Mouse (Mus musculus) liver, adult 2 months (tissue): ENCODE measurements at regions not wholly inside any gene's neighbourhood (a gene's known extent, or its start where the extent isn't known, plus 50 kb on each side); places are given as distances from the start of the nearest gene placed in this dataset.

Source experiments
- CTCF ChIP-seq: fragments of 200-500 bp; IDR thresholded peaks from 2 replicates; pipeline ENCODE4 v1.5.1; 2011; ENCODE audit warnings: low read depth, low read length, control low read depth
- POLR2A ChIP-seq: fragments of 200-500 bp; IDR thresholded peaks from 2 replicates; pipeline ENCODE4 v1.6.1; 2011; ENCODE audit warnings: low read length, control low read depth; ENCODE audit not compliant: insufficient read depth; ENCODE audit errors: extremely low read depth

DNA sequence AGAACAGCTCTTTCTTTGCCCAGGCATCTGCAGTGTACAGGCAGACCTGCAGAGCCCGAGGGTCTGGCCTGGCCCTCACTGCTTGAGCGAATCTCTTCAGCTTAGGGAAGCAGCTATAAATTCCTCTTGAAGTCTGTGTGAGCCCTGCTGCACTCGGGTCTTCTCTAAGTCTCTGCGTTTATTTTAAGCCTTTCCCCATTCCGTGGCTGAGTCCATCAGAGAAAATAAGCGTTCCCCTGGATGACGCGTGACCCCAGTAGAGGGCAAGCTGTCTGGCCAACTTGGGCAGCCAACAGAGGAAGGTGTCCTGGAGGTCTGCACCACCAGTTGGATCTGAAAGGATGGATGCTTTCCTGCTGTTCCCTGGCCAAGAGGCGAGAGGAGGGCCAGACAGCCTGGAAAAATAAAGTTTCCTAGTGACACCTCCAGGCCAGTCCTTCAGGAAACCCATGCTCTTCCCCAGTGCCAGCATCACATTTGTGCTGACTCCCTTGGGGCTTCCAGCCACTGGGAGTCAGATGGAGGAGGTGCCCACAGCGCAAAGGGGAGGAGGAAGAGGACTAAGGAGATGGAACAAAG, 213.9 kb upstream of the Tle3 start:
- no peak for TF ChIP-seq CTCF
- no peak for TF ChIP-seq POLR2A
